Mouse (Mus musculus) MEL (cell line): ENCODE results near the gene Tekt4. TPM values are rescaled to one million over a fixed set of nuclear protein-coding genes. Genes with fewer than 3 reads are reported as not detected.

Experiments
- DNase-seq: peaks from one replicate; pipeline ENCODE4 v3.0.0; 2011; ENCODE audit warnings: low read depth, low spot score
- H3K27ac ChIP-seq: 2 replicates; pipeline ENCODE4 v1.5.1; 2012; ENCODE audit warnings: low read depth, mild to moderate bottlenecking, control low read depth, low read length, moderate library complexity; ENCODE audit not compliant: control insufficient read depth
- H3K27me3 ChIP-seq, 2 experiments: fragments of 150-350 bp in 1 of 2; sonication (generic) in 1 of 2; 2 replicates each; pipeline ENCODE4 v1.6.1; 2012; ENCODE audit warnings: low read length in 2 of 2, mild to moderate bottlenecking in 2 of 2, improper control_type of control experiment in 1 of 2, moderate library complexity in 1 of 2; ENCODE audit not compliant: insufficient read depth in 2 of 2, control insufficient read depth in 1 of 2
- H3K36me3 ChIP-seq, 2 experiments: 2 replicates each; pipeline ENCODE4 v1.6.1; 2012 to 2014; ENCODE audit warnings: low read length in 2 of 2, improper control_type of control experiment in 1 of 2, inconsistent platforms in 1 of 2, mild to moderate bottlenecking in 1 of 2; ENCODE audit not compliant: insufficient read depth in 2 of 2, control insufficient read depth in 1 of 2
- H3K4me1 ChIP-seq, 2 experiments: fragments of 150-350 bp in 1 of 2; sonication (generic) in 1 of 2; 2 replicates each; pipeline ENCODE4 v1.6.1; 2012; ENCODE audit warnings: low read length in 2 of 2, improper control_type of control experiment in 1 of 2, mild to moderate bottlenecking in 1 of 2; ENCODE audit not compliant: insufficient read depth in 2 of 2, control insufficient read depth in 1 of 2
- H3K4me3 ChIP-seq, 2 experiments: fragments of 150-350 bp in 1 of 2; sonication (generic) in 1 of 2; 2 replicates each; pipeline ENCODE4 v1.5.1; 2012; ENCODE audit warnings: low read depth in 2 of 2, low read length in 2 of 2, mild to moderate bottlenecking in 2 of 2, moderate library complexity in 2 of 2, control low read depth in 1 of 2, improper control_type of control experiment in 1 of 2; ENCODE audit not compliant: control insufficient read depth in 1 of 2, insufficient read depth in 1 of 2
- H3K79me2 ChIP-seq: 2 replicates; pipeline ENCODE4 v1.6.1; 2012; ENCODE audit warnings: mild to moderate bottlenecking, low read length, moderate library complexity; ENCODE audit not compliant: control insufficient read depth, poor library complexity, insufficient read depth
- H3K9ac ChIP-seq: 2 replicates; pipeline ENCODE4 v1.6.1; 2012; ENCODE audit warnings: low read depth, mild to moderate bottlenecking, control low read depth, low read length, moderate library complexity; ENCODE audit not compliant: control insufficient read depth, poor library complexity, severe bottlenecking
- H3K9me3 ChIP-seq: fragments of 150-350 bp; sonication (generic); replicated peaks from 2 replicates; pipeline ENCODE4 v1.6.1; 2012; ENCODE audit warnings: mild to moderate bottlenecking, low read length, improper control_type of control experiment, moderate library complexity; ENCODE audit not compliant: insufficient read depth
- BHLHE40 ChIP-seq: IDR thresholded peaks from 2 replicates; pipeline ENCODE4 v1.6.1; 2012; ENCODE audit warnings: low read depth, mild to moderate bottlenecking, inconsistent platforms, low read length, improper control_type of control experiment, borderline replicate concordance
- CHD1 ChIP-seq: IDR thresholded peaks from 2 replicates; pipeline ENCODE4 v1.6.1; 2012; ENCODE audit warnings: low read depth, mild to moderate bottlenecking, inconsistent platforms, low read length, improper control_type of control experiment
- CHD2 ChIP-seq: IDR thresholded peaks from 2 replicates; pipeline ENCODE4 v1.6.1; 2011; ENCODE audit warnings: low read length, improper control_type of control experiment
- E2F4 ChIP-seq: IDR thresholded peaks from 2 replicates; pipeline ENCODE4 v1.6.1; 2011; ENCODE audit warnings: low read depth, low read length, improper control_type of control experiment, borderline replicate concordance
- EP300 ChIP-seq, 2 experiments: IDR thresholded peaks; 2 replicates each; pipeline ENCODE4 v1.6.1; 2011; ENCODE audit warnings: improper control_type of control experiment in 2 of 2, low read length in 2 of 2, low read depth in 1 of 2, mild to moderate bottlenecking in 1 of 2
- GABPA ChIP-seq: IDR thresholded peaks from 2 replicates; pipeline ENCODE4 v1.6.1; 2012; ENCODE audit warnings: low read depth, mild to moderate bottlenecking, inconsistent platforms, low read length, improper control_type of control experiment, moderate library complexity
- GATA1 ChIP-seq: IDR thresholded peaks from 2 replicates; pipeline ENCODE4 v1.6.1; 2011; ENCODE audit warnings: low read depth, low read length, improper control_type of control experiment
- MAFK ChIP-seq: IDR thresholded peaks from 2 replicates; pipeline ENCODE4 v1.6.1; 2011; ENCODE audit warnings: low read depth, mild to moderate bottlenecking, low read length, improper control_type of control experiment, borderline replicate concordance
- MAX ChIP-seq: IDR thresholded peaks from 2 replicates; pipeline ENCODE4 v1.6.1; 2011; ENCODE audit warnings: low read length, improper control_type of control experiment
- NELFE ChIP-seq: IDR thresholded peaks from 2 replicates; pipeline ENCODE4 v1.6.1; 2011; ENCODE audit warnings: low read depth, low read length, improper control_type of control experiment
- POLR2AphosphoS5 ChIP-seq: IDR thresholded peaks from 2 replicates; pipeline ENCODE4 v1.6.1; 2012; ENCODE audit warnings: low read depth, borderline replicate concordance, mild to moderate bottlenecking, inconsistent platforms, low read length, moderate library complexity, mixed read lengths
- RAD21 ChIP-seq: IDR thresholded peaks from 2 replicates; pipeline ENCODE4 v1.6.1; 2011; ENCODE audit warnings: mild to moderate bottlenecking, low read depth, low read length, improper control_type of control experiment
- SMC3 ChIP-seq: IDR thresholded peaks from 2 replicates; pipeline ENCODE4 v1.6.1; 2011; ENCODE audit warnings: low read depth, low read length, improper control_type of control experiment
- TAL1 ChIP-seq: IDR thresholded peaks from 2 replicates; pipeline ENCODE4 v1.6.1; 2012; ENCODE audit warnings: mild to moderate bottlenecking, inconsistent platforms, low read length, moderate library complexity, mixed read lengths
- UBTF ChIP-seq: IDR thresholded peaks from 2 replicates; pipeline ENCODE4 v1.6.1; 2012; ENCODE audit warnings: low read depth, mild to moderate bottlenecking, inconsistent platforms, low read length, improper control_type of control experiment, moderate library complexity, borderline replicate concordance; ENCODE audit not compliant: insufficient read depth
- USF1 ChIP-seq: IDR thresholded peaks from 2 replicates; pipeline ENCODE4 v1.6.1; 2014; ENCODE audit warnings: low read depth, mild to moderate bottlenecking, inconsistent platforms, low read length, improper control_type of control experiment, moderate library complexity
- USF2 ChIP-seq, 2 experiments: IDR thresholded peaks; 2 replicates each; pipeline ENCODE4 v1.6.1; 2011 to 2012; ENCODE audit warnings: improper control_type of control experiment in 2 of 2, low read length in 2 of 2, borderline replicate concordance in 1 of 2, inconsistent platforms in 1 of 2, low read depth in 1 of 2, mild to moderate bottlenecking in 1 of 2; ENCODE audit not compliant: insufficient read depth in 1 of 2
- ZKSCAN1 ChIP-seq: IDR thresholded peaks from 2 replicates; pipeline ENCODE4 v1.6.1; 2012; ENCODE audit warnings: low read depth, mild to moderate bottlenecking, inconsistent platforms, low read length, improper control_type of control experiment, moderate library complexity
- ZMIZ1 ChIP-seq: IDR thresholded peaks from 2 replicates; pipeline ENCODE4 v1.6.1; 2012; ENCODE audit warnings: low read depth, mild to moderate bottlenecking, inconsistent platforms, low read length, improper control_type of control experiment, moderate library complexity
- polyA plus RNA-seq, 2 experiments: library from polyadenylated mRNA; stranded (reverse) in 1 of 2; unstranded in 1 of 2; fragments of >175 nt in 1 of 2; fragments of >200 nt in 1 of 2; gene quantifications; 2 replicates each; pipeline versions ENCODE4 v1.2.1 to v1.2.4; 2012; ENCODE audit warnings: low replicate concordance in 2 of 2, low read depth in 1 of 2; ENCODE audit not compliant: insufficient read length in 2 of 2, insufficient read depth in 1 of 2, missing spikeins in 1 of 2
- total RNA-seq: library from RNA; depleted of rRNA; stranded (reverse); fragments of 300-350 nt; gene quantifications from 2 replicates; pipeline ENCODE4 v1.2.3, GENCODE M21; 2012

Tekt4 gene
- total and polyA plus RNA-seq, 3 experiments, result not detected

- Histone ChIP-seq H3K36me3 (no peaks in the 10 kb centered on the region), H3K4me1 (no peaks in the 10 kb centered on the region), H3K79me2 (no peaks in the 10 kb centered on the region), H3K27ac (no peak within 1 kb of the TSS), H3K9ac (no peak within 1 kb of the TSS), H3K4me3 (no peak within 1 kb of the TSS), H3K27me3 (no peaks in the 10 kb centered on the region), H3K9me3 (no peaks in the 10 kb centered on the region)
- TF ChIP-seq RAD21, result no peak
- no peak for TF ChIP-seq BHLHE40
- TF ChIP-seq CHD1, result no peak
- TF ChIP-seq CHD2, result no peak
- TF ChIP-seq POLR2AphosphoS5, result no peak
- no peak for TF ChIP-seq GABPA
- TF ChIP-seq EP300 (IDR thresholded peaks at IDR 0.05; ENCODE audit: low read depth in 1 of 2, low read length in 2 of 2), result no peak
- TF ChIP-seq USF1, result no peak
- no peak for DNase-seq
These were observed 20.5 kb upstream of the Tekt4 start, which contains the start of gene Cacna1h for GRCm38 (mm10) chr17:25433617-25434606. Gene Cacna1h (minus strand): TSS chr17:25433783.

GRCm38 (mm10) chr17:25441417-25441816, 13.0 kb upstream of the Tekt4 start:
- Histone ChIP-seq H3K36me3 (no peaks in the 10 kb centered on the region), H3K27me3 (peaks cover 3 to 7% of the 10 kb centered on the region in 2 experiments; a peak in 3 of 4 replicates), H3K27ac (no peak overlapping the region), H3K9me3 (no peaks in the 10 kb centered on the region), H3K9ac (no peak overlapping the region), H3K4me3 (no peak overlapping the region), H3K79me2 (no peaks in the 10 kb centered on the region), H3K4me1 (no peaks in the 10 kb centered on the region)
- TF ChIP-seq USF2 (IDR thresholded peaks at IDR 0.05; ENCODE audit: borderline replicate concordance in 1 of 2, insufficient read depth in 1 of 2, low read depth in 1 of 2, low read length in 2 of 2) (no peak), RAD21 (no peak), GABPA (no peak), NELFE (no peak), ZKSCAN1 (no peak), MAX (no peak), MAFK (no peak), BHLHE40 (no peak), UBTF (no peak), CHD1 (no peak), POLR2AphosphoS5 (no peak), CHD2 (no peak), E2F4 (no peak), GATA1 (no peak), TAL1 (no peak), SMC3 (no peak), ZMIZ1 (no peak)
- DNase-seq, result no peak
